Mouse (Mus musculus) kidney, adult 18-20 months (tissue): Measurements from ENCODE around the gene Mfsd6.
"Not testable (repeated sequence)": the region's sequence is repeated elsewhere in the genome, so short reads cannot be mapped to it uniquely, and the experiment has no call there.

ENCODE experiments used
- DNase-seq: peaks from one replicate; pipeline ENCODE4 v3.0.0; 2021

The Mfsd6 gene

DNA sequence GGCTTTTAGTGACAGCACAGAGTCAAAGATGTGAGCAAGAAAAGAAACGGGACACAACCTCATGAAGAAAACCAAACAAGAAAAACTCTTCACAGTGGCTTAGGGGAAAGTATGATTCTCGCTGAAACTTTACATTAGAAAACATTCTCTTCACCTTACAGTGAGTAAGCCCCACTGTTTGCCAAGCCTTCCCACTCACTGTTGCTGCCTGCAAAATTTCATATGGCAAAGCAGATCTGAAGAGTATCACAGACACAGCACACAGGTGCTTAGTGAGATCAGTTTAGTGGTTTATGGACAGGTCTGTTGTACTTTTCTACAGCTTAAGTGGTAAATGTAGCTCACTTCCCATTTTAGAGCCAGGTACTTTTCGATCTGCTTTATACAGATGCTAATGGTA lies 20.2 kb downstream of the Mfsd6 start:
- DNase-seq, result no peak

DNA sequence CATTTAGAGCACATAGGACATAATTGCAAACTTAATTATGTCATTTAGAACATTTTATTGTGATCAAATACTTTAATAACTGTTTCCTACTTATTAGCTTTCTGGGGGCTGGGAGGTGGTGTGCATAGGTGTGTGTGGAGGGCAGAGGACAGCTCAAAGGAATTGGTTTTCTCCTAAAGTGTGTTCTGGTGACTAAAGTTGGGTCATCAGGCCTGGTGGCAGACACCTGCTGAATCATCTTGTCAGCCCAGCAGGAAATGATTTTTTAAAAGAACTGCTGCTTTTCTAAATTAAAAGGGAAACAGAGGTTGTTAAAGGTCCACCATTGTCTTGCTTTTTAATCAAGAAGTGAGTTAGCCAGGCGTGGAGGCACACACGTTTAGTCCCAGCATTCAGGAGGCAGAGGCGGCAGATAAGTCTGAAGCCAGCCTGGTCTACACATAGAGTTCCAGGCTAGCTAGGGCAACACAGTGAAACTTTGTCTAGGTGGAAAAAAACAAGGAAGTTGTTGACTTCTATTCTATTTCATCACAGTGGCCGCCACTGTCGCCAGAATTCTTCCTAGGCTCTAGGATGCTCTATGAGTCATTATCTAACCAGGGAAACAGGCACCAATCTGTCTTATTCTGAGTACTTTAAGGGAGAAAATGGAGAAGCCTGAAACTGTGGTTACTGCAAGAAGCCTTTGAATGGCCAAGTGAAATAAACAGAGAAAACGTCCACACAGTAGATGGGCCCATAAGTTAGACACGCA lies 24.3 kb downstream of the Mfsd6 start:
- no peak for DNase-seq

DNA sequence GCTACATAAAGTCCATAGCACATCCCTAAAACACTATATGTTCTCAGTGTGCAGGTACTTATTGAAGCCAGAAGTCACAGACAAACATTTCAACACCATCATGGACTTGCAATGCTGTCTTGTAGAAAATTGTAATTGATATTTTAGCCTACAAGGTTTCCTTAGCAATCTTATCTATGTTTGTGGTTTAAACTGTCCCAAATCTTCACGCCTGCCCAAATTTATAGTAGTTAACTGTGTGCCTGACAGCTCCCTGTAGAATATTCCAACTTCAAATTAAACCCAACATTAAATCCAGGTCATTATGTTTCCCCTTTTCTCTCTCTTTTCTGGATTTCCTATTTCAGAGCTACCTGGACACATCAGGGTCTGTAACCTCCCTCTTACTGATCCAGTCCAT lies 25.3 kb downstream of the Mfsd6 start:
- DNase-seq, result no peak

DNA sequence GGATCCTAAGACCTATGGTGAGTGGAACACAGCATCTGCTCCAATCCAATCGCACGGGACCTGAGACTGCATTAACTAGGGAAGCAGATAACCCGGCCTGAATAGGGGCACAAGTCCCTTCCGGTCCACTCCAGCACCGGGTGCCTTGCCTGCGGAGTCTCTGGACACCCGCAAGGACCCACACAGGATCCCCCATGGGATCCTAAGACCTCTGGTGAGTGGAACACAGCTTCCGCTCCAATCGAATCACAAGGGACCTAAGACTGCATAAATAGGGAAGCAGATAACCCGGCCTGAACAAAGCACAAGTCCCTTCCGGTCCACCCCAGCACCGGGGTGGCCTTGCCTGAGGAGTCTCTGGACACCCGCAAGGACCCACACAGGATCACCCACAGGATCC lies 32.8 kb downstream of the Mfsd6 start:
- not testable (repeated sequence) for DNase-seq

DNA sequence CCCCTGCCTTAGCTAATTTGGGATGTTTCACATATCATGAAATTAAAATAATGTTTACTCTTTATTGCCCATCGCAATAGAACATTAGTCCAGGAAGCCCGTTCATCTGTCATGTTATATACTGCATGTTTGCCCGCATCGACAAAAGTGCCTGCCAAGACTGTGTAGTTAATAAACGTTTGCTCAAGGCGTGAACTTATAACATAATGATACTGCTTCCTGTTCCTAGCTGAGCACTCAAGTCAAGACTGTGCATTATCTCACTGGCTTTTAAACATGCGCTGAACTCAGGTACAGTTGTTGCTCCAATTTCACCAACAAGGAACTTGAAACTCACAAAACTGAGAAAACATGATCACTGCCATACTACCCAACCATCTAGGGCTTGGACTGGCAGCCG lies 39.6 kb downstream of the Mfsd6 start:
- DNase-seq, result no peak

DNA sequence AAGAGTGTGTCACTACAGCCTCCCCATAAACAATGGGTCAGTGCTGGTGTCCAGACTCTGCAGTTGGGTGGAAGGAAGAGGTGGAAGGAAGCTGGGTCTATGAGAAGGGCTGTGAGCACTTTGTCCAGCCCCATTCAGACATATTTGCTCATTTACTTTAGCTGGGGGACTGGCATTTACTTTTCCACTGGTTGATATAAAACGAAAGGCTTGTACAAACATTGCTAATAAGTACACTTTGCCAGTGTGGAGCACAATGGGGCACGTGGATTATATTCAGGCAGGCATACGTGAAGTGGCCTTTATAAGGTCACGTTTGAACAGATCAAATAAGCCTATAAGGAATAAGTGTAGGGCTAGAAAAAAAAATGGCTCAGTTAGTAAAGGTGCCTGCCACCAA lies 43.7 kb downstream of the Mfsd6 start:
- no peak for DNase-seq

DNA sequence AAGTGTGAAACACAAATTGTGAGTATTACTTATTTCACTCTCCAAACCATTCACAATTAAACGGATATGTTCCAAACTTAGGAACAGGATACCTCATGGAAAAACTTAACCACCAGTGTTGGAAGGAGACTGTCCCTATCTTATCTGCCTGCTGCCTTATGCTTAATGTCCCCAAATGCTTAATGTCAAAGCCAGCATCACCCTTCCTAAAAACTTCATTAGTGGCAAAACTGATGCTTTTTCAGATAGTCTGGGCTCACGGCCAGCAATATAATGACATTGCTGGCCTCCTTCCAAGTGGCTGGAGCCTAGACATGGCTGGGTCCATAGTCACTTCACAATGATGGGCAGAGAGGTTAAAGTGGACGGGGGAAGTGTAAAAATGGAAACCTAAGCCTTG lies 50.6 kb downstream of the Mfsd6 start:
- peak; percentile 30 for DNase-seq

DNA sequence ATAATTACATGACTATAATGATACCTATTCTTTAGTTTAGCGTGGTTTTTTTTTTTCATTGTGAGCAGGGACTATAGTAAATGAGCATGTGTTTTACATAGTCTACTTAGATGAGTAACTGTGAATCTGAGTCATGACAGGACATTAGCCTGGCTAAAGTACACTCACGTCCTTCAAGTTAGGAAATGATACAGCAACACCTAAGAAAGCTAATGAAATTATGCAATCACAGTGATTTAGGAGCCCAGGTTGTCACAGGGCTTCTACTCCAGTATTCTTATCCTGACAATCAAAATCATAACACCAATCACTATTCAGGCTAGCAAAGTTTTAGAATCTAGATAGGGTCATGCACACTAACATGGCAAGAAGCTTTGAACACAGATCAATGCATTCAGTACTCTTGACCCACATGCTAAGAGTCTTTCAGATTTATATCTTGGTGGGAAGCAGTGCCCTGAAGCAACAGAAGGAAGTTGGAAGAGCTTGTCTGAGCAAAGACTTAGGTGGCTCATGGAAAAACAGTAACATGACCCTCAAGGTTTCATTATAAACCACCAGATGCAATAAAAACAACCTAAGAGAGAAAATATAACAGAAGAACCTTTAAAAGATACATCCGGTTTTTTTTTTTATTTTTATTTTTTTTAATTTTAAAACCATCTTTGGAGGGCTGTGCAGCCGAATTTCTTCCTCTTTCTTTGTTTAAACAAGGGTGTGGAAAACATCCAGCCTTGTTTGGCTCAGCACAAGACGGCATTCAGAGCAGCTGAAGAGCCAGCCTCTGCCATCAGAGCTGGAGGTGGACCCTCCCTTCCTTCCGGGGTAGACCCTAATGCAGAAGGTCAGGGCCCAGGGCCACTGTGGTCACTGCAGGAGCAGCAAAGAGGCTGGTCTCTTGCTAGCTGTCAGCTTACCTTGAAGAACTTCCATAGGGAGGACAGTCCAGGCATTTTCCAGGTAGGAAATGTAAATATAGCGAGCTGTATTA lies 51.4 kb downstream of the Mfsd6 start:
- DNase-seq, result no peak

DNA sequence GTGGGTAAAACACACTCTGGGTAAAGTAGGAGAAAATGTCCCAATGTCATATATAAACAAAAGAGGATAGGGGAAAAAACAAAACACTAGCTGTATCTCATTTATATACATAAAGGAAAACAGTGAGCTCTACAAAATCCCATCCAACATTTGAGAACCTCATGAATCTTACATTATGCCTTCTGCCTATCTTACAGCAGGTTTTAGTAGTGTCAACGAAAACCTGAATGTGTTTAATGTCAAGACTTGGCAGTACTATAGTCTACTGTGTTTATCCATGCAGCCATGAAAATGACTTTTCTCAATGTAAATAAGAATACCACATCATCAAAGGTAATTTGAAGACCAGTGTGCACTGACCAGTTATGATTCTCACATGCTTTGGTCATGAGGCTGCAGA lies 57.3 kb downstream of the Mfsd6 start:
- DNase-seq, result no peak

DNA sequence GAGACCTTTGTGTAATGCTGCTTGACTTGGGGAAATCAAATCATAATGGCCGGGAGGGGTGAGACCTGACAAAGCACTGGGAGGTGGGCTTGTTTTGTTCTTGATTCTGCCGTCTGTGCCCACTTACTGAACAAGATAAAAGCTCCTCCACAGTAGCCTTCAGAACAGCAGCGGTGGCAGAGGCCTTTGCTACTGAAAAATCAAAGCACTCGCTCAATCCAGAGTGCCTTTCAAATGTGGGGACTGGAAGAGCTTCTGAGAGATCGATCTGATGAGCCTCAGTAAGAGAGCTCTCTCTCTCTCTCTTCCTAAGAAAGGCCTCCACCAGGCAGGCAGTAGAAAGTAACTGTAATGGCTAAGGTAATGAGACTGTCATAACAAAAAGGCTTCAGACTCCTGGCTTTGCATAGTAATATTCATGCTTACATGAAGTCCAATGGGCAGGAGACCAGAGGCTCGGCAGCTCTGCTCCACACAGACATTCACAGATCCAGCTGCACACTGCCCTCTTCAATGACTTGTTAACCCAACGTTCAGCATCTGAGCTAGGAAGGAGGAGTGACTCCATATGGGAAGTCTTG lies 58.4 kb downstream of the Mfsd6 start:
- DNase-seq, result no peak

DNA sequence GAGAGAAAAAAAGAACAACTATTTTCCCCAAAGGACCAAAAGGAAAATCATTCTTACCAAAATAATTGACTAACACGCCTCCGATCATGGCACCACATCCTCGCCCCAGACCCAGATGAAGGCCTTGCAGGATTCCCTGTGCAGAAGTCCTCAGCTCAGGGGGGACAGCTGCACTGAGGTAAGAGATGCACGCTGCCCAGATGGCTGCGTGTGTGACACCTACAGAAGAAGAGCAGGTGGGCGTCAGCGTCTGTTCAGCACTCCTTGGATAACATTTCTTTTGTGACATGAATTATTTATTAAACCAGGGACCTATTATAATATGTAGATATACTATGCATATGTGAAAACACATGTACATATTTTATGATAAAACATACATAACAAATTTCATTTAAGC lies 64.0 kb downstream of the Mfsd6 start:
- DNase-seq, result no peak

DNA sequence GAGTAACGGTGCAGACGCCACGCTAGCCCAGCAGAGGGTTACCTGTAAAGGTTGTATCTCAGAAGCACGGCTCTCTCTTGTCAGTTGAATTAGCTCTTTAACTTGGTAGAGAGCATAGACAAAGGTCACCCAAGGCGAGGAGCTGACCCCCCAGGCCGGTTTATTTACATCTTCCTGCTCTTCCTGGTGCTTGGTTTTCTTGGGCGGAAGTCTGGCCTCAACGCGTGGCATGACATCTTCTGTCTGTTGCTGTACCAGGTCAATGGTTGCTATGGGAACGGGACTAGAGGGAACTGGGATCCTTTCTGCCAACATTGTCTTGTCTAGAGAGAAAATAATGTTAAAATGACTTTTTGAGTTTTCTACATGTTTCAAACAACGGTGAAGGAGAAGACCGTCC lies 66.5 kb downstream of the Mfsd6 start:
- DNase-seq, result no peak

DNA sequence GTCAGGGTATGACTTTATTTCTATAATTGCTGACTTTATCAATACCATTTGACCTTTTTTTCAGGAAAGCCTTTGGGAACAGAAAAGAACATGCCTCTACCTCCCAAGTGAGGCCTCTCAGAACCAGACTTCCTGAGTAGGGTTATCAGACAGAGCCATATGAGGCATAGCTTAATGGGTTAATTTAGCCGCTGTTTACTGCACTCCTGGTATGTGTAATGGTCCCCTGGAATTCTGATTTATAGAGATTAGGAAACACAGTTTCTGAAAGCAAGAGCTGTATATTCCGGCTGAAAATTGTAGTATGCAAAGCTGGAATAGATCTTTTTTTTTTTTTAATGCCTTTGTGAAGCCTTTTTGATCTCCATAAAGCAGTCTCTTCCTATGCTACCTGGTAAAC lies 67.0 kb downstream of the Mfsd6 start:
- no peak for DNase-seq

DNA sequence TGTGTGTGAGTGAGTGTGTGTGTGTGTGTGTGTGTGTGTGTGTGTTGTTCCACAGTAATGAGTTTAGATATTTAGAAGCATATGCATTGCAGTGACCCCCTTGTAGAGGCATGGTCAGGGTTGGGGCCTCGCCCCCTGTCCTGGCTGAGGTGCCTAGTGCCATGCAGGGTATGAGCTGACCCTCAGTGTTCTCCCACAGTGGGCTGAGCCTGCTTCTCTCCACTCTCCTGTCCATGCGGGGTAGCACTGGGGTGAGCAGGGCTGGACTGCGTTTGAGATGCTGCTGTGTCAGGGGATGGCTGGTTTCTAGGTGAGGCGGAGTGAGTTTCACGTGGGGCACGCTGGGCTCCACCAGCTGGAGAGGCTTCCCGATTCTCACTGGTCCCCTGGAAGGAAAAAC lies 69.1 kb downstream of the Mfsd6 start:
- DNase-seq, result no peak

DNA sequence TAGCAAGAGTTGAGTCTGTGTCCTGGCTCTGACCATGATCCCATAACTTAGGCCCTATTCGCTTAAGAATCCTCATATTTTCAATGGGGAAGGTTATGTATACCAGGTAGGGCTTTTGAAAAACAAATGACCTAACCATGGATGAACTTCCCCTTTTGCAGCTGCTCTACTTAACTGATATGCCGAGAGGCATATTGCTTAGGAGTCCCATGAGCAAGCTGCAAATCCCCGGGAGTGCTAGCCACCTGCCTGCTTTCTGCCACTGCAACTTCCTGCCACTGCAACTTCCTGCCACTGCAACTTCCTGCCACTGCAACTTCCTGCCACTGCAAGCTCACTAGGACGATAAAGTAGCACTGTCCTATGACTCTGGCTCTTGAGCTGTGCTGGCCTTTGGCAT lies 72.1 kb downstream of the Mfsd6 start:
- no peak for DNase-seq

DNA sequence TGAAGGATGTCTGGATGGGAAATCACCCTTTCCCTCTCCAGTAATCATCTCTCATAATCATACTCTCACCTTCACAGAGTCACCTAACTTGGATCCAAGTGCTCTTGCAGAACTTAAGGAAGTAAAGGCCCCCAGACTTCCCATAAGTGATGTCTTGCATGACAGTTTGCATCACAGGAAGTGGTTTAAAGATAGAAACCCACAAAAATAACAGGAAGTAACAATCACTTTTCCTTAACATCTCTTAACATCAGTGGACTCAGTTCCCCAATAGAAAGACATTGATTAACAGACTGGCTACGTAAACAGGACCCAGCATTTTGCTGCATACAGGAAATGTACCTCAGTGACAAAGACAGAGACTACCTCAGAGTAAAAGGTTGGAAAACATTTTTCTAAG lies 73.9 kb downstream of the Mfsd6 start:
- no peak for DNase-seq

DNA sequence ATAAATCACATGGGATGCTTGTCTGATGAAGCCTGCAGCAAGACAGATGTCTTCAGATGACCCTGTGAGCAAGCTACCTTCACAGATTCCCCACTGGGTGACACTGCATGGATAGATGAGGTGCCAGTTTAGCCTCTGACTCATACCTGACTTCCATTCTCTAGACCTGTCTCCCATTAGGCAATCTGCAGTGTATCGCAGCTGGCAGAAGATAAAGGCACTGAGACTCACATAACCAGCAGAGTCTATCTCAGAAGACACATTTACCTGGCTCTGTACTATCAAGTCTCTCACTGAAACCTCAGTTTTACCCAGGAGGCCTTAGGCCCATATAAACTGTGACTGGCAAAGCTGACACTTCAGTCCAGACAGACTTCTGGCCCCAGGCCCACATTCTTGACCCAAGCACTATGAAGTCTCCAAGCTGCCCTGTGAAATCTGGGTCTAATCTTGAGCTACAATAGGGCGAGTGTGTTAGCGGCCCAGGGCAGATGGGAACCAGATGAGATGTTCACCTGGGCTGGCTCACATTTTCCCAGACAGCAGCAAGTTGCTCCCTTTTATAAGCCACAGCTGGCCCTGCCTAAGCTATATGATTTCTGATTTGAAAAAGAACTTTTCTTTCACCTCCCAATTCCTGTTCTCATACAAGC lies 74.5 kb downstream of the Mfsd6 start:
- no peak for DNase-seq

DNA sequence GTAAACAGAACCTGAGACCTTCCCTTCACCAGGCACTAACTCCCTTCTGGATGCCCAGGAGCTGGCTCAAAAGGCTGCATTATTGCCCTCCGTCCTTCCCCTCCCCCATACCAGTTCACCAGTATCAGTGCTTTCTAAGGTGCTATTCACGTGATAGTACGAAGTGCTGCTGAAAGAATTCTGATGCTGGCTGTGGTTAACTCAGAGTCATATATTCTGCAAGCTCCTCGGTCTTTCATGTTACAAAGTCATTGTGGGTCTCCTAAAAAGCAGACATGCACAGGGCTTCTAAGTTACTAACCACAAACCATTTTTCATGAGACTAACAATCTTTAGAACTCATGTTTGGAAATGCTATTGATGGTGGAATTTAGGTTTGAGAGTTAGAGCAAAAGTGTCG lies 77.2 kb downstream of the Mfsd6 start:
- DNase-seq, result no peak

DNA sequence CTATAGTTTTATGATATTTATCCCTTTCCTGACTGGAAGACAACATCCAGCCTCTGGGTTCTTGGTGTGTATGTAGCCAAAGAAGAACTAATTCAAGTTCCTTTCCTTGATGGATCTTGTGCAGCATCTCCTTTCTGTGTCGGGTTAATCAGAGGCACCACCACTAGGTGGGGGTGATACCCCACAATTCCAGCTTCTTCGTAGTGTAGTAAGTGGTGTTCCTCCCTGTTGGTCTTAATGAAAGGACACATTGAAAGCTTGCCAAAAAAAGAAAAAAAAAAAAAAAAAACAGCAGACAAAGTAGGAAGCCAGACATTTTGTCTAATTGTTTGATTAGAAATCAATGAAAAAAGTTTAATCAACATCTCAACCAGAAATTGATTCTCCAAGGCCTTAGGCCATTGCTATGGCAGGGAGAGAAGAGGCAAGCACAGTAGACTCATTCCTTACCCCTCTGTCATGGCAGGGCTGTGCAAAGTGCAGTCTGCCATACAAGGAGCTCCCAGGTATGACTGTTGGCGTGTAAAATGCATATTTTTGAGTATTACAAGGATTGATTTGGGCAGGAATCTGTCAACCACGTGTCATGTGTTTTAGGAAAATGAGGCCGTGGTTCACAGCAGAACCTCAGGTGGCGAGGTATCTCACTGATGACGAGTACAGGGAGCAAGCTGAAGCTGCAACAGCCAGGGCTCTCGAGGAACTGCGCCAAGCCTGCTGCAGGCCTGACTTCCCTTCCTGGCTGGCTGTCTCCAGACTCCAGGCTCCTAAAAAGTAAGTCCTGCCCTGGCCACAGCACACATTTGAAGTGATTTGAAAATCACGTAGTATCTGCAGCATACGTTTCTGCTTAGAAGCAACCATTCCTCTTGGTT lies 78.9 kb downstream of the Mfsd6 start:
- peak; percentile 75 for DNase-seq

DNA sequence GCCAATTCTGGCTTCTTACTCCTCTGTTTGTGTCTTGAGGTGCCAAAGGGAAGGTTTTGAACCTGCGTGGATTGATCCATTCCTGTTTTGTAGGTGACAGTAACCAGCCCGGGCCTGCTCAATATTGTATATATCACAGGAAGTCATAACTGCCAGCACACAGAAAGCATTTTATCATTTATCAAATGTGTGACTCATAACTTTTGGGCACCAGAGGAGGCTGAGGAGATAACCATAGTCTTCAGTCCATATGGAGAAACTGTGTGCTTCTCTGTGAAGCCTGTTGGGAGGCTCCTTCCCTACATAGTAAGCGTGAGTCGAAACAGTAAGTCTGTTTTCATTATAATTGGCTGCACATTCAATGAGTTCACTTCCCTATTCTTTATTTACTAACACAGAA lies 86.5 kb downstream of the Mfsd6 start:
- no peak for DNase-seq

DNA sequence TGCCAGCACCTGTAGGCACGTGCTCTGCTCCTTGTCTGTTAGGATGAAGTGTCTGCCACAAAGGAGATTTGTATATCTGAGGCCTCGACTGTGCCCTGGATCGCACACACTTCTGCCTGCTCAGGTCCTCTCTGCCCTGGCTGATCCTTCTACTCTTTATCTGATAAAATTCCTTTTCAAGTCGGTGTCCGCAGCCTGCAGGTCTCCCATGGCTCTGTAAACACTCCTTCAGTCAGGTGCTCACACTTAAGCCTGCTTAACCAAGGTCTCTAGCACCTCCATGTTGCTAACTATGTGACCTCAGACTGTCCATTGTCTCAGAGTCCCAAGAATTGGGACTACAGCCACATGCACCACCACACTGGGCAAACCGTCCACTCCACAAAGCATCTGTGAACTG lies 87.0 kb downstream of the Mfsd6 start:
- no peak for DNase-seq

DNA sequence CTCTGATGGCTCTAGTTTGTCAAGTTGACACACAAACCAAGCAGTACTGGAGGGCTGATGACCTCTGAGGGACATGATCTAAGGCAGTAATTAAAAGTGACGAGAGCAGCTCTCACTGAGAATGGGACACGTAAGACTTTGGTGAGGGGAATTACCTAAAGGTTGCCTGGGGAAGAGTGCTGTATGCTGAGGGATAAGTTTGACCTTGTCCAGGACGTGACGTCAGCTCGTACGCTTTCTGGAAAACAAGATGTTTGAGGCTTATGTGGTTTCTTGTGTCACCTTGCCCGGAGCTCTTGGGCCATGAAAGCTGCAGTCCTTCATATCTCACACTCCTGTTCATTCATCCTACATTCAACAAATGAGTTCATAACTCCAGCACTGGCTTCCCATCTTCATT lies 88.2 kb downstream of the Mfsd6 start:
- no peak for DNase-seq
